Mouse (Mus musculus) liver, embryonic 16.5 days (tissue): ENCODE data around the gene Hoxd10. TPM values are rescaled to one million over a fixed set of nuclear protein-coding genes. Genes with fewer than 3 reads are reported as not detected.

ENCODE experiments used
- ATAC-seq: fragments of 200-750 bp; cut with Nextera tagmentation; 2 replicates; pipeline ENCODE4 v1.8.0; 2017; ENCODE audit warnings: low read depth, mild to moderate bottlenecking, moderate number of reproducible peaks, moderate library complexity
- H3K27ac ChIP-seq: fragments of 300-500 bp; sonication (generic); 2 replicates; pipeline ENCODE4 v1.5.1; 2014; ENCODE audit warnings: mild to moderate bottlenecking, low read length
- H3K27me3 ChIP-seq: fragments of 300-500 bp; sonication (generic); 2 replicates; pipeline ENCODE4 v1.6.1; 2014; ENCODE audit warnings: low read depth, low read length, mixed read lengths; ENCODE audit not compliant: control insufficient read depth, insufficient read depth
- H3K36me3 ChIP-seq: fragments of 300-500 bp; sonication (generic); 2 replicates; pipeline ENCODE4 v1.6.1; 2014; ENCODE audit warnings: mild to moderate bottlenecking; ENCODE audit not compliant: control insufficient read depth, insufficient read depth
- H3K4me1 ChIP-seq: fragments of 300-500 bp; sonication (generic); 2 replicates; pipeline ENCODE4 v1.6.1; 2014; ENCODE audit warnings: low read depth, low read length, mixed read lengths; ENCODE audit not compliant: control insufficient read depth
- H3K4me2 ChIP-seq: fragments of 300-500 bp; sonication (generic); 2 replicates; pipeline ENCODE4 v1.6.1; 2014; ENCODE audit warnings: low read depth, low read length, mixed read lengths
- H3K4me3 ChIP-seq: fragments of 300-500 bp; sonication (generic); 2 replicates; pipeline ENCODE4 v1.5.1; 2014; ENCODE audit warnings: low read depth, mild to moderate bottlenecking, low read length
- H3K9ac ChIP-seq: fragments of 300-500 bp; sonication (generic); 2 replicates; pipeline ENCODE4 v1.6.1; 2014; ENCODE audit warnings: low read depth, low read length
- H3K9me3 ChIP-seq: fragments of 300-500 bp; sonication (generic); replicated peaks from 2 replicates; pipeline ENCODE4 v1.6.1; 2016; ENCODE audit warnings: low read length; ENCODE audit not compliant: control insufficient read depth
- WGBS: fragments of 180-500 bp; shearing (Covaris S2); extraction: QIAGEN DNeasy Blood & Tissue Kit; methylation state at CpG from one replicate; pipeline ENCODE4 v1.1.7; 2014; ENCODE audit not compliant: insufficient replicate concordance; 5-methylcytosine and 5-hydroxymethylcytosine counted together
- polyA plus RNA-seq: library from polyadenylated mRNA; unstranded; fragments of >200 nt; fragmentation: Nextera tagmentation; extraction: Ambion mirVana; gene quantifications from 2 replicates; pipeline ENCODE4 v1.2.1, GENCODE M21; 2015

The Hoxd10 gene
- polyA plus RNA-seq, 1 experiment from 2014 or later, result not detected

DNA sequence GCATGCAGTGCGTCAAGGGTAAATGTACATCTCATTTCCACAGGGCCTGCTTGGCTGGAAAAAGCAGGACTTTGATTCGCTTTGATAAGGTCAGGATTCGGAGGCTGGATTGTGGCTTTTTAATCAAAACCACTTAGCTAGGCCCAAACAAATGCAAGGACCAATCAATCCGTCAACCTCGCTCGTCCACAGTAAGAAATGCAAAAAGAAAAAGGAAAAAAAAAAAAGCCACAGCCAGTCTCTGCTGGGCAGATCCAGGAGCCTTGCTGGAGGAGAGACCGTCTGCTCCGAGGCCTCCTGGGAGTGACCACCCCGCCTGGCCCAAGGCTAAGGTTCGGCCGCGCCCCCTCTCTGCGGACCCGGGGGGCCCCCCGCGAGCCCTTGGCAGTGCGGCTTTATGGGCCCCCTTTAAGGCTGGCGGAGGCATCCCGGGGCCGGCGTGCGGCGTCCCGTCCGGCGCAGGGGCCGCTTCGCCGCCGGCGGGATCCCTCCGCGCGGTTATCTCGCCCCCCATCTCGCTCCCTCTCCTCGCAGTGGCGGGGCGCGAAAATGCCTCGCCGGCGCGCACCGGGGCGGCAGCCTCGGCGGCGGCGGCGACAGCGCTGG, 12.8 kb downstream of the Hoxd10 start, which contains the start of gene Hoxd8:
Gene Hoxd8, plus strand, starts transcription at position 223 of the 606 bp plus-strand sequence.
- ATAC-seq, result no peak
- Histone ChIP-seq H3K27me3 (peaks cover 95% of the 10 kb centered on the region), H3K4me2 (peak within 1 kb of the TSS; percentile 53), H3K4me1 (peaks cover 2% of the 10 kb centered on the region; the same call in 1 of the 2 replicates), H3K9me3 (no peaks in the 10 kb centered on the region), H3K36me3 (no peaks in the 10 kb centered on the region), H3K9ac (no peak within 1 kb of the TSS), H3K27ac (no peak within 1 kb of the TSS), H3K4me3 (peak within 1 kb of the TSS; percentile 46)
- 3% methylated on average over 37 of the region's 52 CpGs for WGBS

DNA sequence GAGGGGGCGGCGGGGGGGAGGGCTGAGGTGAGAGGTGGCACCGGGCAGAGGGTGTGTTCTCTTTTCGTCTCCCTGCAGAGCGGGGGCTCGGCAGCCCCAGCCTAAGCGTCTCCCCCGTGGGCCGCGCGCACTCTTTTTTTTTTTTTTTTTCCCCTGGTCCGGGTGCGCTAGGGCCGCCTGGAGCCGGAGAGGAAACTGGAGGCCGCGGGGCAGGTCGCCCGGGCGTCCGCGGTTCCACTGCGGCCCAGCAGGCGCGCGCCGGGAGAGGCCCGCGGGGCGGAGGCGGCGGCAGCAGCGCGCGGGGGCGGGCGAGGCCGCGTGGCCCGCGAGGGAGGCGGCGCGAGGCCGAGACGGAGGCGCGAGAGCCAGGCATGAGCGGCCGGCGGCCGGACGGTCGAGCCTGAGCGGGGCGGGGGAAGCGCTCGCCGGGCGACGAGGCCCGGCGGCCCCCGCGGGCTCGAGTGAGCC, 13.3 kb downstream of the Hoxd10 start:
- WGBS, result 0% methylated on average over 41 of the region's 66 CpGs
- peak overlapping the region; percentile 53 for H3K4me2 ChIP-seq
- H3K9ac ChIP-seq, result no peak overlapping the region
- peaks cover 2% of the 10 kb centered on the region; the same call in 1 of the 2 replicates for H3K4me1 ChIP-seq
- H3K4me3 ChIP-seq, result peak overlapping the region; percentile 46
- H3K36me3 ChIP-seq, result no peaks in the 10 kb centered on the region
- no peaks in the 10 kb centered on the region for H3K9me3 ChIP-seq
- H3K27ac ChIP-seq, result no peak overlapping the region
- H3K27me3 ChIP-seq, result peaks cover 95% of the 10 kb centered on the region
- ATAC-seq, result no peak

DNA sequence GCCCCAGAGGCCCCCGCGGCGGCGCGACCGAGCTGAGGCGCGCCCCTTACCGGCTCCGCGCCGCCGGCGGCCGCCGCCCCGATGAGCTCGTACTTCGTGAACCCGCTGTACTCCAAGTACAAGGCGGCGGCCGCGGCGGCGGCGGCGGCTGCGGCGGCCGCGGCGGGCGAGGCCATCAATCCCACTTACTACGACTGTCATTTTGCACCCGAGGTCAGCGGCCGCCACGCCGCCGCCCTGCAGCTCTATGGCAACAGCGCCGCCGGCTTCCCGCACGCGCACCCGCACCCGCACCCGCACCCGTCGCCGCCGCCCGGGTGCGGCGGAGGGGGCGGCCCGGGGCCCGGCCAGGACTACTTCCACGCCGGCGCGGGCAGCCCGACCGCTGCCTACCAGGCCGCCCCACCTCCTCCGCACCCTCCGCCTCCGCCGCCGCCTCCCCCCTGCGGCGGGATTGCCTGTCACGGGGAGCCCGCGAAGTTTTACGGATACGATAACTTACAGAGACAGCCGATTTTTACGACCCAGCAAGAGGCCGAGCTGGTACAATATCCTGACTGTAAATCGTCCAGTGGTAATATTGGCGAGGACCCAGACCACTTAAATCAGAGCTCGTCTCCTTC, 13.9 kb downstream of the Hoxd10 start:
- peak overlapping the region; percentile 53 for H3K4me2 ChIP-seq
- H3K9me3 ChIP-seq, result no peaks in the 10 kb centered on the region
- ATAC-seq, result no peak
- H3K27ac ChIP-seq, result no peak overlapping the region
- H3K36me3 ChIP-seq, result no peaks in the 10 kb centered on the region
- H3K4me1 ChIP-seq, result peaks cover 2% of the 10 kb centered on the region; the same call in 1 of the 2 replicates
- no peak overlapping the region for H3K9ac ChIP-seq
- H3K27me3 ChIP-seq, result peaks cover 95% of the 10 kb centered on the region
- WGBS, result 1% methylated on average over 37 of the region's 85 CpGs
- H3K4me3 ChIP-seq, result peak overlapping the region; percentile 46

DNA sequence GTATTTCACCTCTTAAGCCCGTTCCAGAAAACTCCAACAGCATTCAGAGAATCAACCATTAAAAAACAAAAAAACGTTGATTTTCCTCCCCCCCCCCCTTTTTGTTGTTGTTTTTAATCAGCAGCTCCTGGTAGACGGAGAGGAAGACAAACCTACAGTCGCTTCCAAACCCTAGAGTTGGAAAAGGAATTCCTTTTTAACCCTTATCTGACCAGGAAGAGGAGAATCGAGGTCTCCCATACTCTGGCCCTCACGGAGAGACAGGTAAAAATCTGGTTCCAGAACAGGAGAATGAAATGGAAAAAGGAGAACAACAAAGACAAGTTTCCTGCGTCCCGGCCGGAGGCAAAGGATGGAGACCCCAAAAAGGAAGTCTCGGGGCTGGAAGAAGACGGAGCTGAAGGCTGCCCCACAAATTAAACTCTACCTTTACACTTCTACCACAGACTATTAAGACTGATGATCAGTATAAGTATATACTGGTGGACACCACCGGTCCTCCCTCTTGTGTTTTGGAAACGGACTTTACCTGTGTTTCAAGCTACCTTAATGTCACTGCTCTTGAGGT, 14.8 kb downstream of the Hoxd10 start:
- no peaks in the 10 kb centered on the region for H3K36me3 ChIP-seq
- 4% methylated on average over 13 of the region's 13 CpGs for WGBS
- no peak for ATAC-seq
- H3K4me1 ChIP-seq, result peaks cover 2% of the 10 kb centered on the region; the same call in 1 of the 2 replicates
- no peak overlapping the region for H3K9ac ChIP-seq
- H3K9me3 ChIP-seq, result no peaks in the 10 kb centered on the region
- no peak overlapping the region for H3K4me3 ChIP-seq
- no peak overlapping the region for H3K27ac ChIP-seq
- peaks cover 95% of the 10 kb centered on the region for H3K27me3 ChIP-seq
- no peak overlapping the region for H3K4me2 ChIP-seq

DNA sequence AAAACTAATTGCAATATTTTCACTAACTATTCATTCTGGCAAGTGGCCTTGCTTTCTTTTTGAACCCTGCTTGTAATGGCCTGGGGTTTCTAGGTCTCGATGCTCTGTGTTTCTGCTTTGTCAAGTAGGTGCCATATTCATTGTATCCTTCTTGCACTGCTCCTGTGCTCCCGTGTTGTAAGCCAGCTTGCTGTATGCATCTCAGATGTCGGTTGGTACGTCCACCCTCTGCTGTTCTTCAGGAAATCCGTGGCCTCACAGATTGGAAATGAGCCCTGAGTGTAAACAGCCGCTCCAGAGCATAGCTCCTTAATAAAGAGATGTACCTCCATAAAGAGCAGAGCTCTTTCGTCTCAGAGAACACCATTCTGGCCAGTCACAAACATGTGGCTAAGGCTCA, 15.9 kb downstream of the Hoxd10 start:
- Histone ChIP-seq H3K9me3 (no peaks in the 10 kb centered on the region), H3K36me3 (no peaks in the 10 kb centered on the region), H3K27me3 (peaks cover 96% of the 10 kb centered on the region), H3K4me1 (peaks cover 2% of the 10 kb centered on the region; the same call in 1 of the 2 replicates), H3K9ac (no peak overlapping the region), H3K4me2 (no peak overlapping the region), H3K4me3 (no peak overlapping the region), H3K27ac (no peak overlapping the region)
- 19% methylated on average over 7 of the region's 7 CpGs for WGBS
- ATAC-seq, result no peak

DNA sequence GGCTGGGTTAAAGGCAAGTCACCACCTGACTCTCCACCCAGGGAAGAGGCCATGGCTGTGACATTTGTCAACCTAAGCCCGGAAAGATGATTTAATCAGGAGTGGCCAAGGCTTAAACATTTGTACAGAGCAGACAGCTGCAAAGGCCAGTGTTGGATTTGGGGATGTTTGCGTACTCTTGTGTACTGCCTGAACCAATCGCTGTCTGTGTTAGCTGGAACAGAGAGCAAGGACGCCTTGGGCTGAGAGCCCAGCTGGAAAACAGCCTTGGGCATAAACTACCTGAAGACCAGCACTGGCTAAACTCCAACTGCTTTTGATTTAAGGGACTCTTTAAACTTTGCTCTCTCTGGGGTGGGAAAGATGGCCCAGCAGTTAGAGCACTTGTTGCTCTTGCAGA, 17.0 kb downstream of the Hoxd10 start:
- Histone ChIP-seq H3K9me3 (no peaks in the 10 kb centered on the region), H3K9ac (no peak overlapping the region), H3K27ac (no peak overlapping the region), H3K27me3 (peaks cover 96% of the 10 kb centered on the region), H3K4me1 (peaks cover 2% of the 10 kb centered on the region; the same call in 1 of the 2 replicates), H3K4me3 (no peak overlapping the region), H3K36me3 (no peaks in the 10 kb centered on the region), H3K4me2 (no peak overlapping the region)
- WGBS, result 26% methylated on average over 4 of the region's 4 CpGs
- ATAC-seq, result no peak

DNA sequence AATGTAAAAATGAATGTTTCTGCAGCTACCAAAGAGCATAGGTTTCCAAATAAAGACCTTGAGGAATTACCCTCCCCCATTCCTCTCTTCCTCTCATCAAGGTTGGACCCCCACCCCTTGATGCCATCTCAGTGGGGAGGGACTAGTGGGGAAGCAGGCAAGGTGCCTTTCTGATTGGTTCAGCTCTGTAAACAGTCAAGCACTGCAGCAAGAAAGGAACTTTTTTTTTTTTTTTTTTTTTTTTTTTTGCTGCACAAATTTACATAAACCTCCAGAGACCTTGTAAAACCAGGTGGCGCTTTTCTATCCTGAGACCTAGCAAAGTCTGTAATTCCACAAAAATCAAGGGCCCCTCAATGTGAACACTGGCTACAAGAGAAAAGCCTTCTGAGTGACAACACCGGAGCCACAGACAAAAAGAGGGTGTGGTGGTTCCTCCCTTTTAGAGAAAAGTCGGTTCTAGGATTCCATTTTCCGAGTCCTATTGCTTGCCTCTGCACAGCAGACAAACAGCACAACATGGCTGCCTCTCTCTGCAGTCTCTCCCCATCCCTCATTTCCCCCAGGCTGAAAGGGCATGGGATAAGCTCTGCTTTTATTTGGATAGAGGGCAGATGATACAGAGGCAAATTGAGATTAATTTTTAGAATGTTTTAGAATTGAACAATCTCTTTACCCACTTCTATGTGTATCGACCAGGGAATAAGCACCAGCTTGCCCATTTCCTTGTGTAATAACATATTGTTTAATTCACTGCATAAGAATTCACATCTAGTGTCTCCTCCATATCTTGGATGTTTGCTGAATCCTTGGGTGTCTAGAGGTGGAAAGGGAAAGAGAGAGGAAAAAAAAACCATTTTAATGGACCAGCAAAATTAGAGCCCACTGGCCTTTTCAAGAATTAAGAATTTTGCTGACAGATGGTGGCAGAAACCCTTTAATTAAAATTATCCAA, 18.0 kb downstream of the Hoxd10 start:
- Histone ChIP-seq H3K4me1 (peaks cover 2% of the 10 kb centered on the region; the same call in 1 of the 2 replicates), H3K27me3 (peaks cover 96% of the 10 kb centered on the region)

DNA sequence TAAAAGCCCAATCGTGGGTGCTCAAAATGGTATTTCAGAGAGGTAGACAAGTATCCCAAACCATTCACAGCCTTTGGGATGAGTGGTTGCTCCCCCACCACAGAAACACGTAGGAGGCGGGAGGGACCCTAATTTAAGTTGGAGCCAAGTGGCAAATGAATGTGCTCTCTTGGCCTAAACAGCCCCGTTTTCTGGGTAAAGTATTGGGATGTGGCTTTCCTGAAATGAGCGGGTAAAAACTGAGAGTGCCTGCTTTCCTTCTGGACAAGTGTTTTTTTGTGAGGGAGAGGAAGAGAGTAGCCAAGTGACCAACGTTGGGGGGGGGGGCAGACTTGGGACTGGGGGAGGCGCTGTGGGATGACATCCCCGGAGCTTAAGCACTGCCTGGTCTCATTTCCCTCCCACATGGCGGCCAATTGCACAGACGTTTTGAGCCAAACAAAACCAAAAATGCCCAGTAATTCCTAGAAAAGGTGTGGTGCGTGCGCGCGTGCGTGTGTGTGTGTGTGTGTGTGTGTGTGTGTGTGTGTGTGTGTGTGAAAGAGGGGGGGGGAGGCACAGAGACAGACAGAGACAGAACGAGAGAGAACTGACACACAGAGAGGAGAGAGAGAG, 19.3 kb downstream of the Hoxd10 start:
- Histone ChIP-seq H3K27me3 (peaks cover 96% of the 10 kb centered on the region), H3K4me3 (no peak overlapping the region), H3K9me3 (no peaks in the 10 kb centered on the region), H3K9ac (no peak overlapping the region), H3K27ac (no peak overlapping the region), H3K36me3 (no peaks in the 10 kb centered on the region), H3K4me1 (no peaks in the 10 kb centered on the region), H3K4me2 (no peak overlapping the region)
- no peak for ATAC-seq
- 2% methylated on average over 16 of the region's 16 CpGs for WGBS

More for the DNA sequence above, 18.0 kb downstream of the Hoxd10 start:
- Histone ChIP-seq H3K9me3 (no peaks in the 10 kb centered on the region), H3K4me3 (no peak overlapping the region), H3K9ac (no peak overlapping the region), H3K4me2 (no peak overlapping the region), H3K27ac (no peak overlapping the region), H3K36me3 (no peaks in the 10 kb centered on the region)
- no peak for ATAC-seq
- WGBS, result 12% methylated on average over 5 of the region's 5 CpGs
